Mouse (Mus musculus) ovary, adult 2 months (tissue): Measurements from ENCODE around the gene Sla2. TPM values are rescaled to one million over a fixed set of nuclear protein-coding genes. Genes with fewer than 3 reads are reported as not detected.

Experiments used
- polyA plus RNA-seq: library from polyadenylated mRNA; depleted of rRNA; stranded (reverse); fragments of >200 nt; gene quantifications from 2 replicates; pipeline ENCODE4 v1.2.3, GENCODE M21; 2012; rRNA removed

Gene Sla2
- polyA plus RNA-seq = 0.76 and 0.89 TPM in 2 replicates

GRCm38 (mm10) chr2:156887017-156887416 is at the start of gene Sla2:
Gene Sla2, minus strand, starts transcription at chr2:156887192.

DNA sequence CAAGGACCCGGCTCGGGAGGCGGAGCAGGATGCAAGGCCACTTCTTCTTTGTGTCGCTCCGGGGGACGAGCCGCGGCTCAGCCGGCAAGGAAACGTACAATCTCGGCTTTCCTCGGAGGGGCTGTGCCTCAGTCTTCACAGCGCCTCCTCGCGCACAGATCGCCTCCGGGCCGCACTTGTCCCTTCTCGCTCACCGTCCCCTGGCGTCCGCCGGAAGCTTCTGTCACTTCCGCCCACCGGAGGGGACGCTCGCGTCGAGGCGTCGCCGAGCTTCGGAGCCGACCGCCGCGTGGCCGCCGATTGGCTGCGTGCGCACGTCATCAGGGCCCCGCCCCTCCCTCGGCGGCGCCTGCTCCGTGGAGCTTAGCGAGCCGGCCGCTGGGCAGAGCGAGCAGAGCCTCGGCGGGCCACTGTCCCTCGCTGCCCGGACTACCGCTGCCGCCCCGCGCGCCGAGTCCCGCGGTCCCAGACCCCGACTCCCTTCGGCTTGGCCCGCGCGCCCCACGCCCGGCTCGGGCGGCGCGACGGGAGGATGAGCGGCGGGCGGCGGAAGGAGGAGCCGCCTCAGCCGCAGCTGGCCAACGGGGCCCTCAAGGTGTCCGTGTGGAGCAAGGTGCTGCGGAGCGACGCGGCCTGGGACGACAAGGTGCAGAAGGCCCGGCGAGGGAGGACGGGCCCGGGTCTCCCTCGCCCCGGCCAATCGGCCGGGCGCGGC is 24.1 kb downstream of the Sla2 start, which contains the start of gene Rab5if:
Gene Rab5if (plus strand): TSS at position 357 of the 715 bp plus-strand sequence.

GRCm38 (mm10) chr2:156857835-156858234 is 29.2 kb downstream of the Sla2 start, which contains the start of gene 4930518I15Rik:
Gene 4930518I15Rik, minus strand, starts transcription at chr2:156857946.

GRCm38 (mm10) chr2:156839319-156840191 is 47.4 kb downstream of the Sla2 start, which contains the start of gene Tgif2:
Gene Tgif2, plus strand, starts transcription at chr2:156840007.

Other genes with a start within 250 kb of the Sla2 start
- 864 and 1,110 TPM in 2 replicates for gene Myl9, start 111.8 kb downstream of the Sla2 start, polyA plus RNA-seq
- gene Tgif2, start 47.2 kb downstream of the Sla2 start, polyA plus RNA-seq = 27.5 and 28.1 TPM in 2 replicates
- 0.61 and 1.4 TPM in 2 replicates for gene 4930518I15Rik, start 29.2 kb downstream of the Sla2 start, polyA plus RNA-seq
- 231 and 234 TPM in 2 replicates for gene Rab5if, start 24.1 kb downstream of the Sla2 start, polyA plus RNA-seq
- gene Ndrg3, start 104.9 kb upstream of the Sla2 start, polyA plus RNA-seq = 34.9 and 50.8 TPM in 2 replicates
- gene Dsn1, start 120.0 kb upstream of the Sla2 start, polyA plus RNA-seq = 4.2 and 5.7 TPM in 2 replicates
- gene Soga1, start 192.1 kb upstream of the Sla2 start, polyA plus RNA-seq = 25.2 and 37.3 TPM in 2 replicates
- gene Tldc2, start 199.9 kb upstream of the Sla2 start, polyA plus RNA-seq = not detected in 2 replicates
- 26.8 and 27.2 TPM in 2 replicates for gene Samhd1, start 248.1 kb upstream of the Sla2 start, polyA plus RNA-seq